Mouse (Mus musculus) B cell, adult 2 months (primary cell): ENCODE measurements around the gene Ak2.

Experiments used
- DNase-seq, 2 experiments: peaks; one replicate each; pipeline ENCODE4 v3.0.0; 2022

Gene Ak2

DNA sequence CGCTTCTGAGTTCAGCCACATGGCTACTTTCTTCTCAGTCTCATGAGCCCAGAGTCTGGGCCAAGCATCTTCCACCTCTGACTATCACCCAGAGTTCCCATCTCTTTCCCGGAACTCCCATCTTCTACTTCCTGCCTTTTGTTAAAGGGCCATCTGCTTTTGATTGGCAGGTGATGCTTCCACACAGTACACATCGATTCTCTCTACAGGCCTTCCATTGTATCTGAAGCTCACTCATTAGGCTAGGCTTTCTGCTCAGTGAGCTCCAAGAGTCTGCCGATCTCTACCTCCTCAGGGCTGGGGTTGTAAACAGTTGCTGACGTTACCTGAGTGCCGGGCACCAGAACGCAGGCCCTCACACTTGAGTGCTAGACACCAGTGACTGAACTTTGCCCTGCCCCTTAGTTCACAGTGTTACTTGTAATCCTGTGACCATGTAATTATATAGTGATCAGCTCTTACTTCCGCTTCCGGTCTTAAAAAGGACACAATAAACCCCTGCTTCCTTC lies at the start of gene Ak2:
Ak2 (plus strand) TSS at position 459 of the 509 bp plus-strand sequence.
- DNase-seq, result no peak

DNA sequence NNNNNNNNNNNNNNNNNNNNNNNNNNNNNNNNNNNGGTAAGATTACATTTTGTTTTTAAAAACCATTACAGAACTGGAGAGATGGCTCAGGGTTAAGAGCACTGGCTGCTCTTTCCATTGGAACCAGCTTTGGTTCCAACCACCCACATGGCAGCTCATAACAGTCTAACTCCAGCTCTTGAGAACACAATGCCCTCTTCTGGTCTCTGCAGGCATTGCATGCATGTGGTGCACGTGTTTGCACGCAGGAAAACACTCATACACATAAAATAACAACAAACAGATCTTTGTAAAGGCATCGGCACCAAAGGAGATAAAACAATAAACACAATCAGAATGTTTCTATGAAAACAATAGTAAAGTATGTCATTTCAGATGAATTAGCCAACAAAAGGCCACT lies 49.4 kb upstream of the Ak2 start:
- DNase-seq, result no peak

DNA sequence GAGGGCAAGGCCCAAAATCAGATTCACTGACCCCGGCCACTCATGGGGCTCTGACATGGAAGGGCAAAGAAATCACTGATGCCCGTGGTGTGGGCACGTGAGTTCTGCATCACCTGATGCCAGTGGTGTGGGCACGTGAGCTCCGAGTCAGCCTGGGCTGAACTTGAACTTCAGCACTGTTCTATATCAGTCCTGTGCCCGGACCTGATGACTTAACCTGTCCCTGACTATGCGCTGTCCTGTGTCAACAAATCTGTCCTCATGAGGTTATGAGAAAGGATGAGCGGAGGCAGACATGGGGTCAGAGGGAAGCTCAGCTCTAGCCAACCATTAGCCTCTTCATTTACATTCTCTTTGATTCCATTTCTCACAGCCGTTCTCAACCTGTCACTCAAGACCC lies 45.0 kb upstream of the Ak2 start:
- DNase-seq, result no peak

DNA sequence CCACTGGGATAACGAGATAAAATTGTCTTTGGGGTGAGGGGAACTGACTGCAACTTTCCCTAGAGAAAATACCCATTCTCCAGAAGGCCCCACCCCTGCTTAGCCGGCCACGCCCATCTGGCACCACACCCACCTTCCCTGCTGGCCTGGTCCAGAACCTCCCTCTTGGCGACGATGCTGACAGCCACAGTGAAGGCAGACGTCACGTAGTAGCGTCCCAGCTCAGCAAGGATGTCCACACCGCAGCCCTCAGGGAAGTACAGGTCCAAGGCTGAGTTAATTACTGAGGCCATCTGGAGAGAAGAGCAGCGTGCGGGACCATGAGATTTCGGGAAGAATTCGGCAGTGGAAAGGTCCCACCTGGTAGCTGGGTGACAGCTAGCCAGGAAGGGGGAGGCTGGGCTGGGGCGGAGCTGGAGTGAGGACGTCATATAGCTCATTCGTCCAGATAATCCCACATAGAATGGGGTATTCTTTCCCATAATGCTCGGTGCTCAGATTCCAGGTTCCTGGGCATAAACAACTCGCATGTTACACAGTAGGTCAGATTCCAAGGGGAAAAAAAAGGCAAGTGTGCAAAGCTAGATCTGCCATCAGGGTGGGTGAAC lies 44.3 kb upstream of the Ak2 start:
- DNase-seq, result no peak

DNA sequence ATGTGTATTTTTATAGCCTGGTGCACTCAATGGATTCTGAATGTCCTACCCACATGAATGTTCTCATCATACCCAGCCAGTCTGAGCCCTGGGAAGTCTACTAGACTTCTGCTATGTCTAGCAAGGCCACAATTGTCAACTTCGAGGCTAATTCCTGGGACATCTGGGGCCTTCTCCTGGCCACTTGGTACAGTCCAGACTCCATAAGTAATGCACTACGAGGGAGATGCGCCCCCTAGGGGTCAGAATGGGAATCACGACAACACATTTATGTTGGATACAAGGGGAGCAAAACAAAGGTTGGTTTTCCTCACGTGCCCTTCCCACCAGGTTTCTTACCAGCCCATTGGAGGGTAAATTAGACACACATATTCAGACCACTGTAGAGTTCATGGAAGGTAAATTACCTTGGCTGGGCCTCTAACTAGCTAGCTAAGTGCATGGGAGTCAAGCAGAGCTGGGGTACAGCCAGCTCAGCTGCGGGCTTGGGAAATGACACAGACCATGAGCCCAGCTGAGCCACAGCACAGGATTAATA lies 43.6 kb upstream of the Ak2 start:
- DNase-seq, result peak; percentile 73 to 78

DNA sequence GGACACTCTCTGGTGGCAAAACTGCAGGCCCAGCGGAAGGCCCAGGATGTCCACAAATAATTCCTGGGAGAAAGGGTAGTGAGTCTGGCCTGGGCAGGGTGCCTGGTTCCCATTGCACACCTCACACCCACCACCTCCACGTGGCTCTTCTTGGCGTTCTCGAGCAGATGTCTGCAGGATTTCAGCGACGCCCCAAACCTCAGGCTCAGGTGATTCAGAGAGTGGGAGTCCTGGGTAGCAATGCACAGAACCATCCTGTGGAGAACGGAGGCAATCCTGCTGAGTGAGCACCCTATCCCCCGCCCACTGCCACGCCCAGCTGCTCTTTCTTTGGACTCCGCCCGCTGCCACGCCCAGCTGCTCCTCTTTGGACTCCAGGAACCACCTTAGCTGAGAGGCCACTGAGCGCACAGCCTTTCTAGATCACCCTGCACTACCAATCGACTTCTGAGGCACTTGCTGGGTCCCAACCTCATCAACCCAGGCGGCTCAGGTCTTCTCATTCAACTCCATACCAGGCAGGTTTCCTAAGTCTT lies 42.2 kb upstream of the Ak2 start:
- no peak for DNase-seq

DNA sequence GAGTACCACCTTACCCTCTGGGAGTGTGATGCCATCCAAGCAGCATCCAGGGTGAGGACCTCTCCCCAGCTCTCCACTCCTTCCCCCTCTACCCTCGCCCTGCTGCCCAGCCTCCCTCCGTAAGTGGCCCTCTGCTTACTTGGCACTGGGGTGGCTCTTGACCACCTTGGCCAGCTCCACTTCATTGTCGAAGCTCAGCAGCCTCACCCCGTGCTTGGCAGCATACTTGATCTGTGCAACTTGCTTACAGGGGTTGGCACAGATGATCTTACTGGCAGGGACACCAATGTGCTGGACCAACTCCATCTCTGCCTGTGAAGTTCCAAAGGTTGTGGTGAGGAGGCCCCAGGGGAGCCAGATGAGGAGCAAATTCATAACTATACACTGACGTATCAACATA lies 41.3 kb upstream of the Ak2 start:
- no peak for DNase-seq

DNA sequence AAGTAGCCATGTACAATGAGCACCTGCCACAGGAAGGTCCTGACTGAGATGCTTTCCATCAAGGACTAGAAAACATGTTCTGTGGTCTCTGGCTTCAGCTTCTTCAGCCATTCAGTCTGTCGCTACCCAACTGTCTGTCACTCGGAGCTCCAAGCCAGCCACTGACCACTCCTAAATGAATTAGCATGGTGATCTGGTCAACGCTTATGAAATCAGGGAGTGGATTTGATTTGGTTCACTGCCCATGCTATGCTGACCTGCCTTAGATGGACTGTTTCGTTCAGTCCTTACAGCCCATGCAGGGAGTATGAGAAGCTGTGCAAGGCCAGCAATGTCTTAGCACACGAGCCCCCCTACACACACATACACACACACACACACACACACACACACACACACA lies 37.9 kb upstream of the Ak2 start:
- no peak for DNase-seq

DNA sequence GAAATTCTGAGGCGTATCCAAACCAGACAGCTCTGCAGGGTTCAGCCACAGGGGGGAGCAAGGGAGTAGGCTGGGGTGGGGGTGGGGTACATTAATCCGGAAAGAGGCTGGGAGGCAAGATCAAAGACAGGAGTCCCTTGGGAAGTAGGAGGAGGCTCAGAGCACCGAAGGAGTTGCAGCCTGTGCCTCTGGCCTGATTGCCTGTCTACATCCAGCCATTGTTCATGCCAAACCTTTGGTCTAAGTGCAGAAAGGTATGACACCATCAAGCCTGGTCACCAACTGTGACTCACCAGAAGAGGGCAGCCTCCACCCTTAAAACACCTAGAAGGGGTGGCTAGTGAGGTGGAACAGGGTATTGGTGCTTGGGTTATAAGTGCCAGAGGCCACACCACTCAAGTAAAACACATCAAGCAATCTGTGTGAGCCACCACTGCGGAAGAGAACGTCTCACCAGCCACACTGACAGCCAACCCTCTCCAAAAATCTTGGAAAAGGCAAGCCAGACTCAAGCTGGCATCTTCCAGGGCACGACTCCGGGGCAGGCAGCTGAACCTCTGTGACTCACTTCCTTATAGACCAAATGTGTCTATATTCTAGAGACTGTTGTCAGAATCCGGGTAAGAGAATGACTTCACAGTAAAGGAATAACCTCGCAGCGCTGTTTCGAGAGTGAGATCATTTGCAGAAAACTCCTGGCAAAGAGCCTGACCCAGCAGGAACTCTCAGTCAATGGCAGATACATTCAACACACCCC lies 34.4 kb upstream of the Ak2 start:
- DNase-seq, result peak; percentile 54

DNA sequence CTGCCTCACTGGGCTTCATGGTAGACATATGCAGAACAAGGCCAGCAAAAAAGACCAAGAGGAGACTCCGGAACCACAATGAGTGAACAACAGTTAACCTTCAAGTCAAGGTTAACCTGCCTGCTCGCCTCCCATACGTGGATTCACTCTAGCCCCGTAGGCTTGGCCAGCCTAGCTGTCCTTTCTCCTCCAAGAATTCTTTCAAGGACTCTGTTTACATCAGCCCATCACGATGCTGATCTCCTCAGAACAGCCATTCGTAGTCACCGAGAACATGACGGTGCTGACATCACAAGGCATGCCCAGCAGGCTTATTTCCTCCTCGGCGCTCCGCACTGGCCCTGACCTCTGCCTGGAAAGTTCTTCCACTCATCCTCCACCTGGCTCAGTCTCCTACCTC lies 33.6 kb upstream of the Ak2 start:
- DNase-seq, result no peak

DNA sequence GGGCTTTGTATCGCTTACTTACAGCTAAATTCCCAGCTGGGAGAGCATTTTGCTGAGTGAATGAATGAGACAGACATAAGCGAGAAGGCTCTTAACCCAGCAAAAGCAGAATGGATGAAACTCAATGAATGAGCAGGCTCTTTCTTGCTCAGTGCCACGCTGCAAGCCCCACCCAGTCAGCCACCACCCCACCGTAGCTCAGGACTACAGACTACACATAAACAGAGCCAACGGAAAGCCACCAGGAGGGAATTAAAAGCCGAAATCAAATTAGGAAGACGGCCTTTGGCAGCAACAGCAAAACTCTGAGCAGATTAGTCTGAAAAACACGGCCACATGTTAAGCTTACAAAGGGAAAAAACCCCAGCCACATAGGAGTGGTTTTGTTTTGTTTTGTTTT lies 32.9 kb upstream of the Ak2 start:
- DNase-seq, result no peak

DNA sequence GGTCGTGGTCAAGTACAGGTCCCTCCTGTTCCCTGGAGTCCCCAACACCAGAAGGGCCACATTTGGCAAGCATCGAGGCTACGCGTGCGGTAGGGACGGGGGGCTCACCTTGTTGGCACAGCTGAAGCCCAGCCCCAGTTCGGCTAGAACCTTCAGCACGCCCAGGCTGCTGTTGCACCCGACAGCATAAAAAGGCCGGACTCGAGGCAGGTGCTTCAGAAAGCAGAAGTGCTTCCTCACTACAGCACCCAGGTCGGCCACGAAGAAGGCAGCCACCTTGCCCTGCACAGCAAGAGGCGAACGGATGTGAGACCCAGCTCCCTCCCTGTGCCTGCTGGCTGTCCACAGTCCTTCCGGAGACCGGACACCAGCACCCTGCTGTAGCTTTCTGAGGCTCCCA lies 32.1 kb upstream of the Ak2 start:
- DNase-seq, result peak; percentile 34 to 42

DNA sequence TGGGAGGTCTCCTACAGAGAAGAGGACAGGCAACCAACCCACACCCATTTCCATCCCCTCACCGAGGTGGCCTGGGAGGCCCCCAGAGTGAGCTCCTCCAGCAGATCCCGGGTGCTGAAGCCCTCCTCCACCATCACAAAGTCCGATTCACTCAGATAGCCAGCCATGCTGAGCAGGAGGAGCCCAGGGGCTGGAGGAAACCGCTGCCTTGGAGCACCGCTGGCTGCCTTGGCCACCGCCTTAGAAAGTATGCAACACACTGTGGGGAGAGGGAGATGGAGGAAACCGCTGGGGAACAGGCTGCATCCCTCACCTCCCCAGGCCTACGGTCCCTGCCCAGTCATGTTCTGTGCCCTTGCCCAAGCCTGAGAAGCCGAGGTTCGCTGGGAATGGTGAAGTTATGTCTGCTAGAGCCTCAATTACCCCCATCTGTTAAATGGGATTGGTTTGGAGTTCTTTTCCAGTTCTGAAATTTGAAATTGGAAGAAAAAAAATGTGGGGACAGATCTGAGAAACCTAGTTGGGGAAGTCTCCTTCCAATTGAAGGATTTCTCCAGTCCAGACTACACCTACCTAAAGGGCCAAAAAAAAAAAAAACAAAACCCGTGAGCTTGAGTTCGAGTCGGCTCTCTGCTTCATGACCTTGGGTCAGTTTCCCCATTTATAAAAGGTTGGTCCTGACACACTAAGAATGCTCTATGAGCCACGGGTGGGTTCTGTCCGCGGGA lies 30.3 kb upstream of the Ak2 start:
- DNase-seq, result peak in 1 of 2 experiments; percentile 10

DNA sequence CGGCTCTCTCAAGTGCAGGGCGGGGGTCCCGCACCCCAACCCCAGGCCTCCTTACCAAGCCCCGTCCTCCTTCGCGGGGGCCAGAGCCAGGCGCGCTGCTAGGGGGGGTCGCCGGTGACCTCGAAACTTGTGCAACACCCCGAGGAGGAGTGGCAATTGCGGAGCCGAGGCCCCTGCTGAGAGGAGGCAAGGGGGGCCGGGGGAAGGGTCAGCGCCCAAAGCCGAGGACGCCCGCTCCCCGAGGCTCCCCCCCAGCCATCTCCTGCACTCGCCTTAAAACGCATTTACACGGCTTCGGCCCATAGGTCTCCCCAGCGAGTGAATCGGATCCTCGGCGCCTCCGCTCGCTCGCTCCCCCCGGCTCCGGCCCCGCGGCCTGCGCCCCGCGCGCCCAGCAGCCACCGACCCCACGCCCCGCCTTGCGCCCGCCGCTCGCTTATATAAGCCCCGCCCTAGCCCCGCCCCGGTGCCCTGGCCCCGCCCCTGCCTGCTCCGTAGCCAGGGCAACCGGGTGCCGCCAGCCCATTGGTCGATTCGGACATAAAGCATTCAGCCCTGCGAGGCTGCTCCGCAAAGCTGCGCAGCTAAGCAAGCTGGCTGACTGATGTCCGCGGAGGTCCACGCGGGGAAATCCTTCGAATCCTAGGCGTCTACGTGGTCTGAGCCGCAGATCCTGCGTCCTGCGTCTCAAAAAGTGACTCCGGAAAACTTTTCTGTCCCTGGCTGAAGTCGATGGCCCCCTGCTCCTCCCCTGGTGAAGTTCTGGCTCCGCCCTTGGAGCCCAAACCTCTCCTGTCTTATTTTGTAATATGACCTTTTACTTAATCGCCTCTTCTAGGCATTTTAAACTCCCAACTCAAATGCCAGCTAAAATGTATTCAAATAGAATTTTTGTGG lies 29.5 kb upstream of the Ak2 start, which contains the start of gene Azin2:
Azin2 (minus strand) TSS at position 414 of the 897 bp plus-strand sequence.
- DNase-seq, result peak; percentile 94 to 95

DNA sequence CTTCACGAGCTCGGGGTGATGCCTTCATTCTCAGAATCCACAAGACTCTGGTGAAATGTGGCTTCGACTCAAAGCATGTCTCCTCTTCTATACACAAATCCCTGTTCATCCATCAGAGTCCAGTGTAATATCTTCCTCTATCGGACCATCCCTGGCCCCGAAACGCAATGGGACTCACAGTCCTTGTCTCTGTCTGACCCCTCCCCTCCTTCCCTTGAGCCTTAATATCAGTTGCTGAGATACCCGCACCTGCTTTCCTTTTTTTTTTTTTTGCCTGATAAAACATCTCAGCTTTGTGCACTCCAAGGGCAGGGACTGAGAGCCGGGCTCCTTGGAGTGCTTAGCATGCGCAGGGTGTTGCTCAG lies 28.9 kb upstream of the Ak2 start:
- no peak for DNase-seq

DNA sequence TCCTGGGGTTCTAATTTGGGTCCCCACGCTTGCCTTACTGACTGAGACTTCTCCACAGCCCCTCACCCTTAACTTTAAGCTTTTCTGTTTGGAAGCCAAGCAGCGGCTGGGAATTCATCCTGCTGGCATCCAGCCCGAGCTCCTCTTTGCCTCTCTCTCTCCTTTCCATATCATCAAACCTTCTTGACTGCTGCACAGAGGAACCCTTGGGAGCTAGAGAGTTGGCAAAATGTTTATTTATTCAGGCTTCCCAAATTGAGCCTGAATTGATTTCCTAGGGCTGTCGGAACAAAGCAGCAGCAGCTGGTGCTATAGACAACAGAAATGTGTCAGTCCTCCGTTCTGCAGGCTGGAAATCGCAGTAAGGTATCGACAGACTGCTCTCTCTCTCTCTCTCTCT lies 25.0 kb upstream of the Ak2 start:
- no peak for DNase-seq

DNA sequence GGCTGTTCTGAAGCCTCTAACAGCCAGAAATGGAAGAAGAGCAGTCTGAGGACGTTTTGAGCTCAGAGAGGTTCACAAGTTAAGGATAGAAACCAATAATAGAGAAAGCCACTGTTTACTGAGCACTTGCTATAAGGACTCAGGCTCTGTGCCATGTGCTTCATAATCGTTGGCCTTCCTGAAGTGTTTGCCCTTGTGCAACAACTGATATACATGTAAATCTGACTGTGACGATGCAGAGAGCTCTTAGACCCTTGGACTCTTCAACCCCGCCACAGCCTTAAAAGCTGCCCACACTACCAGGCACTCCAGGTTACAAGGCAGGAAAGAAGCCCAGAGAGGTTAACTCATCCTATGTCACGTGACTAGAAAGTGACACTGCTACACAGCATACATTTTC lies 22.7 kb upstream of the Ak2 start:
- DNase-seq, result no peak

DNA sequence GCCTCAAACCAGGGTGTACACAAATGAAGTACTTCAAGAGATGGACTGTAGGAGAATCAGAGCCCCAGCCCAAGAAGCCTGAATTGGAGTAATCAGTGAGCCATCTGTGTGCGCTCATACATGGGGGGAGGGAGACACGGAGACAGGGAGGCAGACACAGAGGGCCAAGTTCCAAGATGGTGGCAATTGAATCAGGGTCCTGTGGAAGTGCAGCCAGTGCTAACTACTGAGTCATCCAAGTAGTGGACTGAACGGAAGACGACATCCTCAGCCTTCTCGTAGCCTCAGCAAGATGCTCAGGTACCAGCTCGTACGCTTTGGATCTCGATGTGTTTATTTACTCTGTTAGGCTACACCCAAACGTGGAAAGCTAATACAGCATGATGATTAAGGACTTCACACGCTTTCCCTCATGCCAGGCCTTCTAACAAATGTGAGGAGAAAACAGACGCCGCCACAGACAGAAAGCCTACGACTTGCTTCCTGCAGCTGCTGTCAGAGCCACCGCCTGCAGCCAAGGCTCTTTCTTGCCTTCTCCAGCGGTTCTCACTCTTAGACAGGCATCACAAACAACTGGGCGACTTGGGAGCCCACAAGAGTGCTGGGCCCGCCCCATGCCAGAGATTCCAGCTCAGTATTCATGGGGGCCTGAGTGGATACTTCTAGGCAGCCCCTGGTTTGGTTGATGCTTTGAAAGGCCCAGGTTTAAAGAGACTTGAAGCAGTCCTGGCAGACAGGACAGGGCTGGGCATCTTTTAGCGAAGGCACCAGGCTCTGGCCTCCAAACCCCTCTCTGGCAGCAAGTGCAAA lies 21.9 kb upstream of the Ak2 start:
- no peak for DNase-seq

DNA sequence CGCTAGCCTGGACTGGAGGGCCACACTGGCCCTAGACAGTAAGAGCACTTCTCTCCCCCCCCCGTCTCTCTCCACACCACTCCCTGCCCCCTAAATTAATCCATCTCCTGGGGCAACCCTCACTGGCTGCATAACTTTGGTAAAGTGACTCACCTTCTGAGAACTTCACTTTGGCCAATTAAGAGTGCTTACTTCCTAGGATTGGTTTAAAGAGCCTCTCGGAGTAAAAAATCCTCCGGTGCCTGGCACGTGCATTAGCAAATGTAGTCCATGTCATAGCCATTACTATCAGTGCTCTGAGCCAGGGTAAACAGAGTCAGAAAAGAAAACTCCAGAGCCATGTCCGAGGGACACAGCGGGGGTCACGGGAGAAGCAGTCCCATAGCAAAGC lies 21.3 kb upstream of the Ak2 start:
- DNase-seq, result no peak

DNA sequence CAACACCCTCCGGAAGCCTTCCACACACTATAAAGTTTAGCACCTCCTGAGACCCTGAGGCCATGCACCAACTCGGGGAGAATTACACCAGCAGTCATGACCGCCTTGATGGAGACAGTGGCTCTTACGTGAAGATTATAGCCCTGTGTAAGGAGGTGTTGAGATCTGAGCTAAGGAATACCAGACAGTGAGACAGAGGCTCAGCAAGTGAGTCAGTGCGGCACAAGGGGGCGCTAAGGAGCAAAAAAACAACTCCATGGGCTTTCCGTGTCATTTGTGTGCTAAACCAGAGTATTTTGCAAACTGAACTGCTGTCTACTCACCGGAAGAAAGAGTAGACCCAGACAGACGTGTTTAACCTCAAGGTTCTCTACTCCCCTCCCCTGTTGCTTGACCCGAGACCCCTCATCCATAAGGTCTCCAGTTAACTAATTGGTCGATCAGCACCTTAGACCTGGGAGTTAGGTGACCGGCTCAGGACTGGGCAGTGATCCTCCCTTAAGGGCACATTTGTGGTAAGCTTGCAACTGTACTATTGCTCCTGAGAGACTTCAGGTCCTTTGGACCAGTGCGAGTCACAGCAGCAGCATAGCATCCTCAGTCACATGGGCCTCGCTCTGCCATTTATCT lies 20.6 kb upstream of the Ak2 start:
- DNase-seq, result peak; percentile 90

DNA sequence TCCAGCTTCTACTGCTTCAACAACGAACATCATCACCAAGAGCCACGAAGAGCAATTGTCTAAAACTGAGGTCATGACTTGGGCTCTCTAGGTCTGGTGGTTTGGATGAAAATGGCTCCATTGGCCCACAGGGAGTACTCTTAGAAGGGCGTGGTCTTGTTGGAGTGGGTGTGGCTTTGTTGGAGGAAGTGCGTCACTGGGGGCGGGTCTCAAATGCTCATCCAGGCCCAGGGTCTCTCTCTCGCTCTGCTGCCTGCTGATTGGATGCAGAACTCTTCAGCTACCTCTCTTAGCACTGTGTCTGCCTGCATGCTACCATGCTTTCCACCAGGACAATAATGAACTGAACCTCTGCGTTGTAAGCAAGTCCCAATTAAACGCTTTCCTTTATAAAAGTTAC lies 17.1 kb upstream of the Ak2 start:
- DNase-seq, result peak; percentile 16 to 35
